In the genomic region with DNA sequence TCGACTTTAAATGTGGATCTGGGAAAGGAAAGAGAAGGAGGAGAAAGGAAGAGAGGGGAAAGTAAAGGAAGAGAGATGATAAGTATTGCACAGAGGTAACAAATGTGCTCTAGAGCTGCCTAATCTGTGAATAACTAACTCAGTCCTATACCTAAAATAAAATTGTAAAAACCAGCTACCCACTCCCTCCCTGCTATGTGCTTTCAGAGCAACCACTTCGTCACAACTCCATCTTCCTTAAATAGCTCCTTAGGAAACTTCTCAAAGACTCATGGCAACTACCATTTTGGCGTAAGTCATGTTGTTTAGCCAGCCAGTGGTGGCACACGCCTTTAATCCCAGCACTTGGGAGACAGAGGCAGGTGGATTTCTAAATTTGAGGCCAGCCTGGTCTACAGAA, we compare ENCODE assay signal across 24 mouse cellular contexts.
"Had no signal": no experiment of that assay in that cellular context is flagged by ENCODE, and none has a peak within 500 bp of the region (broad histone marks: within the 10 kb centered on the region; RNA-seq: fewer than 3 reads in every experiment).

No protein-coding gene starts in this region.

- DNase-seq: gastrocnemius, adult 2 months; gastrocnemius, postnatal 10 days; gastrocnemius, postnatal 25 days; heart, adult 18-20 months; heart, postnatal 10 days; heart, postnatal 4 days; kidney, adult 18-20 months; kidney, adult 8-10 months; kidney, postnatal 10 days; kidney, postnatal 25 days; kidney, postnatal 4 days; liver; liver, embryonic 13.5 days had no signal

- H3K4me3 ChIP-seq: gastrocnemius, adult 2 months; heart, embryonic 10.5 days; heart, embryonic 12.5 days; hindbrain, embryonic 10.5 days; hindbrain, embryonic 12.5 days; intestine, embryonic 15.5 days; limb, embryonic 10.5 days; limb, embryonic 12.5 days; liver, embryonic 13.5 days had no signal

- ATAC-seq: hindbrain, embryonic 16.5 days; inflammation-experienced regulatory T-cells, adult 6 months; intestine, embryonic 15.5 days; intestine, postnatal 0 days had no signal

- H3K27ac ChIP-seq: gastrocnemius, adult 2 months; heart, embryonic 10.5 days; hindbrain, embryonic 10.5 days; hindbrain, embryonic 12.5 days; hindbrain, embryonic 14.5 days; intestine, embryonic 15.5 days; limb, embryonic 10.5 days; limb, embryonic 12.5 days; liver, embryonic 13.5 days had no signal
